Mouse (Mus musculus): ENCODE results near the gene Vmn1r85. TPM values are rescaled to one million over a fixed set of nuclear protein-coding genes. Genes with fewer than 3 reads are reported as not detected.

The Vmn1r85 gene
- polyA plus RNA-seq, 2 experiments = not detected

DNA sequence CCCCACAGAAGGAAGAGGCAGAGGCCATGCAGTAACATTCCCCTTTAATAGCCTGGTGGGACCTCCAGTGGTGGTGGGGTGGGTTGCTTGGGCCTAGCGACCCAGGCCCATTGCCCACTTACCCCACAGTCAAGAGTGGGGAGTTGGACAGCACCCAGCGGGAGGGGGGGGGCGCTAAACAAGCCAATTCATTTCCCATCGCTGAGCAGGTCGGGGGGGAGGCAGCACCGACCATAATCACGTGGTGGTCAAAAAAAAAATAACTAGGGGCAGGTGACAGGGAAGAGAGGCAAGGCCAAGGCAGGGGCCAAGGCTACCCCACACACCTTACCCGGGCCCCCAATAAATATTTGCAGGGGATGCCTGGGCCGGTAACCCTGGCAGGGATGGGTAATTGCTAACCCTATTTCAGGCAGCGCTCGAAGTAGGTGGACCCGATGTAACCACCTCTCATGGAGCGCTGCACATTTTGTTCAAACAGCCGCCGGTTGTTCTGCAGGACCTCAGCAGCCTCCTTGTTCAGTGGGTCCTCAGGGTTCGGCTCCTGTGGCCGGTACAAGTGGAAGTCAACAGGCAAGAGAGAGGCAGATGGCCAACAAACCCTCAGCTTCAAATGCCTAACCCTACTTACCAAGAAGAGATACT lies 59.6 kb downstream of the Vmn1r85 start:
- ATAC-seq (ENCODE audit: insufficient read depth) (no peak), DNase-seq (ENCODE audit: low read depth in 3 of 3, low spot score in 3 of 3) (no peak)
- peak overlapping the region; percentile 43 for H3K9ac ChIP-seq (replicated peaks)
- peak overlapping the region; percentile 85 for H3K4me2 ChIP-seq (ENCODE audit: low read depth)
- H3K4me3 ChIP-seq (ENCODE audit: insufficient read depth in 1 of 2, low read depth in 2 of 2, low read length in 2 of 2) = peak overlapping the region; percentile 6 to 89
- WGBS (ENCODE audit: insufficient replicate concordance) = 82% methylated on average over 17 of the region's 17 CpGs
- H3K27me3 ChIP-seq (ENCODE audit: control insufficient read depth, insufficient read depth, low read length) = no peaks in the 10 kb centered on the region
- H3K36me3 ChIP-seq (replicated peaks; ENCODE audit: control insufficient read depth, insufficient read depth, low read depth) = peaks cover 41% of the 10 kb centered on the region
- no peaks in the 10 kb centered on the region for H3K9me3 ChIP-seq (ENCODE audit: control insufficient read depth, low read length)
- peak overlapping the region; percentile 87 for H3K27ac ChIP-seq
- H3K4me1 ChIP-seq (replicated peaks; ENCODE audit: control insufficient read depth in 2 of 2, insufficient read depth in 2 of 2, low read length in 1 of 2) = peaks cover 18 to 30% of the 10 kb centered on the region in 2 experiments
- TF ChIP-seq CTCF (IDR thresholded peaks at IDR 0.05; ENCODE audit: low read depth) (no peak), EP300 (IDR thresholded peaks at IDR 0.05; ENCODE audit: low read depth) (no peak)

DNA sequence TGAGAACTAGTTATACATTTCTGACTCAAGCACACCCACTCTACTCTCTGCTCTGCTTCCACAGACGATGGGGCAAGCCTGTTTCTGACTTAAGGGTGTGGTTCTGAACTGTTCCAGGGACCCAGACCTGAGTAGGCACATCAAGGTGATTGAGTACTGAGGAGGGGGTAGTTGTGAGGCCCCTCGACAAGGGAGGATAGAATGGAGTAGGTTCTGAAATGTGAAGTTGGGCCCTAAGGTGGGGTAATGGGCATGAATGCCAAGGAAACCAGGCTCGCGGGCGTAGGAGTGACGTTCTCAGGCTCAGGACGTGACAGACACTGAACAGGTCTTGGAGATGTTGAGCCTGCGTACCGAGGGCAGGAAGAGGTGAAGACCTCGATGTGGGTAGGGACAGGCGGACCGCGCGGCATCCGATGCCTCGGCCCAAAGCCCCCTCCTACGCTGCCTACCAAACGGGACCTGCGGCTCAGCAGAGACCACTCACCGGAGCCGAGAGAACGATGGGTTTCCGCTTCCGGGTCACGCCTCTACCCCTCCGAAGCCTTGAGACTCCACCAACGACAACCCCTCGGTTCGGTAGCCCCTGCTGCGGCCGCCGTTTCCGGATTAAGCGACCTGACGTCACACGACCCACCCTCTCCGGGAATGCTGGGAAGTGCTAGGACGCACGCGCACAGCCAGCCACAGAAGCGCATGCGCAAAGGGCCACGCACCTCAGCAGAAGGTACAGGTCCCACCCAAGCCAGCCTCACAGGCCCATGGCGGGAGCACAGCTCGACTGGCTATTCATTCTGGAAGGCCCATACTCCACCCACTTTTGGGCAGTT lies 60.6 kb downstream of the Vmn1r85 start, which contains the start of gene Chmp2a:
Gene Chmp2a, minus strand, starts transcription at position 660 of the 830 bp plus-strand sequence.
- Histone ChIP-seq H3K4me2 (ENCODE audit: low read depth) (peak within 1 kb of the TSS; percentile 85), H3K9me3 (ENCODE audit: control insufficient read depth, low read length) (no peaks in the 10 kb centered on the region), H3K27me3 (ENCODE audit: control insufficient read depth, insufficient read depth, low read length) (no peaks in the 10 kb centered on the region), H3K4me3 (ENCODE audit: insufficient read depth in 1 of 2, low read depth in 2 of 2, low read length in 2 of 2) (peak within 1 kb of the TSS; percentile 80 to 89), H3K36me3 (replicated peaks; ENCODE audit: control insufficient read depth, insufficient read depth, low read depth) (peaks cover 51% of the 10 kb centered on the region), H3K4me1 (replicated peaks; ENCODE audit: control insufficient read depth in 2 of 2, insufficient read depth in 2 of 2, low read length in 1 of 2) (peaks cover 17 to 28% of the 10 kb centered on the region in 2 experiments), H3K9ac (replicated peaks) (peak within 1 kb of the TSS; percentile 92), H3K27ac (peak within 1 kb of the TSS; percentile 87)
- peak; percentile 65 for ATAC-seq (ENCODE audit: insufficient read depth)
- DNase-seq (ENCODE audit: low read depth in 3 of 3, low spot score in 3 of 3) = peak; percentile 90 to 93 (median 92)
- WGBS (ENCODE audit: insufficient replicate concordance) = under 1% methylated on average over 45 of the region's 45 CpGs
- TF ChIP-seq CTCF (IDR thresholded peaks at IDR 0.05; ENCODE audit: low read depth) (no peak), EP300 (IDR thresholded peaks at IDR 0.05; ENCODE audit: low read depth) (no peak)

DNA sequence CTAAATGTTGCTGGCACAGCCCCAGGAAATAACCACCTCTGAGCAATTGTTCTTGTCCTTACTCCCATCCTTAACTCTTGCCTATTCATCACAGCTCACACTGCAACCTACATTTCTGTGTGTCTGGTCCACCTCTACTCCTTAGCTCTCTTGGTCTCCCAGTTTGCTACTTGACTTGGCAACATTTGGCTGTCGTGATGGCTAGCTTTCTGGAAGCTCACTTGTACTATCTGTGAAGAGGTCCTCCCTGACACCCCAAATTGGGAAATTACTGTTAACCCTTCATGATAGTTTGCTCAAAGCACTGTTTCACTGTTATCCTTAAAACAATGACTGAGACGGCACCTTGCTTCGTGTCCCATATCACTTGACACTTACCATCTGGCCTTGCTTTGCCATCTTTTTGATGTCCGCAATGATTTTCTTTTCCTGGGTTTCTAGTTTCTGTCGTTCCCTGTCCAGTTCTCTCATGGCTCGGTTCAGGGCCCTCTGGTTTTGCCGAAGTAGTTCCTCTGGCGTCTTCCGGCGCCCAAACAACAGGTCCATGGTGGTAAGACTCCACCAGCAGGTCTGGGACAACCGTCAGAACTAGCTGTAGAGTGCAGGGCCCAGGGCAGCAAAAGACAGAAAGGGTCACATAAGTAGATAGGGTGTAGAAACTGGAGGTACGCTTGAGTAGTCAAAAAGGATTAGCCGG lies 61.4 kb downstream of the Vmn1r85 start:
- DNase-seq (ENCODE audit: low read depth in 3 of 3, low spot score in 3 of 3) (no peak), ATAC-seq (ENCODE audit: insufficient read depth) (no peak)
- Histone ChIP-seq H3K27me3 (ENCODE audit: control insufficient read depth, insufficient read depth, low read length) (no peaks in the 10 kb centered on the region), H3K27ac (peak overlapping the region; percentile 87), H3K4me2 (ENCODE audit: low read depth) (peak overlapping the region; percentile 85), H3K36me3 (replicated peaks; ENCODE audit: control insufficient read depth, insufficient read depth, low read depth) (peaks cover 58% of the 10 kb centered on the region), H3K9me3 (ENCODE audit: control insufficient read depth, low read length) (no peaks in the 10 kb centered on the region), H3K4me1 (replicated peaks; ENCODE audit: control insufficient read depth in 2 of 2, insufficient read depth in 2 of 2, low read length in 1 of 2) (peaks cover 12 to 21% of the 10 kb centered on the region in 2 experiments), H3K9ac (replicated peaks) (peak overlapping the region; percentile 92), H3K4me3 (ENCODE audit: insufficient read depth in 1 of 2, low read depth in 2 of 2, low read length in 2 of 2) (peak overlapping the region; percentile 80 to 89)
- WGBS (ENCODE audit: insufficient replicate concordance) = 38% methylated on average over 13 of the region's 13 CpGs
- TF ChIP-seq EP300 (IDR thresholded peaks at IDR 0.05; ENCODE audit: low read depth) (no peak), CTCF (IDR thresholded peaks at IDR 0.05; ENCODE audit: low read depth) (no peak)

Other genes starting within 250 kb of the Vmn1r85 start
- 0.49 and 0.54 TPM in 2 replicates for gene Zfp128, start 214.0 kb downstream of the Vmn1r85 start, polyA plus RNA-seq (2012; rRNA removed)
- gene Zfp128, start 214.0 kb downstream of the Vmn1r85 start, polyA plus RNA-seq (2014; fragmentation: Nextera tagmentation; extraction: Ambion mirVana) = 0.39 and 1.0 TPM in 2 replicates
- 3.8 and 3.9 TPM in 2 replicates for gene Zscan22, start 197.4 kb downstream of the Vmn1r85 start, polyA plus RNA-seq (2012; rRNA removed)
- gene Zscan22, start 197.4 kb downstream of the Vmn1r85 start, polyA plus RNA-seq (2014; fragmentation: Nextera tagmentation; extraction: Ambion mirVana) = 3.9 and 5.1 TPM in 2 replicates
- gene Rps5, start 172.9 kb downstream of the Vmn1r85 start, polyA plus RNA-seq (2012; rRNA removed) = 1,715 and 1,748 TPM in 2 replicates
- 863 and 876 TPM in 2 replicates for gene Rps5, start 172.9 kb downstream of the Vmn1r85 start, polyA plus RNA-seq (2014; fragmentation: Nextera tagmentation; extraction: Ambion mirVana)
- 0.55 TPM in 2 replicates for gene Rnf225, start 167.8 kb downstream of the Vmn1r85 start, polyA plus RNA-seq (2012; rRNA removed)
- gene Rnf225, start 167.8 kb downstream of the Vmn1r85 start, polyA plus RNA-seq (2014; fragmentation: Nextera tagmentation; extraction: Ambion mirVana) = 0.09 and 0.15 TPM in 2 replicates
- 1.7 and 1.8 TPM in 2 replicates for gene Zfp324, start 129.3 kb downstream of the Vmn1r85 start, polyA plus RNA-seq (2012; rRNA removed)
- gene Zfp324, start 129.3 kb downstream of the Vmn1r85 start, polyA plus RNA-seq (2014; fragmentation: Nextera tagmentation; extraction: Ambion mirVana) = 2.0 and 2.4 TPM in 2 replicates
- gene Zfp446, start 117.3 kb downstream of the Vmn1r85 start, polyA plus RNA-seq (2012; rRNA removed) = 2.1 and 2.4 TPM in 2 replicates
- 0.93 and 1.1 TPM in 2 replicates for gene Zfp446, start 117.3 kb downstream of the Vmn1r85 start, polyA plus RNA-seq (2014; fragmentation: Nextera tagmentation; extraction: Ambion mirVana)
- gene Slc27a5, start 97.0 kb downstream of the Vmn1r85 start, polyA plus RNA-seq (2012; rRNA removed) = 4.9 and 7.7 TPM in 2 replicates
- gene Slc27a5, start 97.0 kb downstream of the Vmn1r85 start, polyA plus RNA-seq (2014; fragmentation: Nextera tagmentation; extraction: Ambion mirVana) = 10.1 and 10.7 TPM in 2 replicates
- 119 and 138 TPM in 2 replicates for gene Trim28, start 96.1 kb downstream of the Vmn1r85 start, polyA plus RNA-seq (2012; rRNA removed)
- 93.4 and 111 TPM in 2 replicates for gene Trim28, start 96.1 kb downstream of the Vmn1r85 start, polyA plus RNA-seq (2014; fragmentation: Nextera tagmentation; extraction: Ambion mirVana)
- 9.8 and 10.9 TPM in 2 replicates for gene Zbtb45, start 85.1 kb downstream of the Vmn1r85 start, polyA plus RNA-seq (2012; rRNA removed)
- gene Zbtb45, start 85.1 kb downstream of the Vmn1r85 start, polyA plus RNA-seq (2014; fragmentation: Nextera tagmentation; extraction: Ambion mirVana) = 10.5 and 13.4 TPM in 2 replicates
- 42.5 and 92.3 TPM in 2 replicates for gene Chmp2a, start 60.4 kb downstream of the Vmn1r85 start, polyA plus RNA-seq (2012; rRNA removed)
- gene Chmp2a, start 60.4 kb downstream of the Vmn1r85 start, polyA plus RNA-seq (2014; fragmentation: Nextera tagmentation; extraction: Ambion mirVana) = 133 and 136 TPM in 2 replicates
- 89.9 and 100 TPM in 2 replicates for gene Ube2m, start 56.9 kb downstream of the Vmn1r85 start, polyA plus RNA-seq (2012; rRNA removed)
- gene Ube2m, start 56.9 kb downstream of the Vmn1r85 start, polyA plus RNA-seq (2014; fragmentation: Nextera tagmentation; extraction: Ambion mirVana) = 80.7 and 92.2 TPM in 2 replicates
- gene Mzf1, start 40.4 kb downstream of the Vmn1r85 start, polyA plus RNA-seq (2012; rRNA removed) = 0.54 and 0.80 TPM in 2 replicates
- gene Mzf1, start 40.4 kb downstream of the Vmn1r85 start, polyA plus RNA-seq (2014; fragmentation: Nextera tagmentation; extraction: Ambion mirVana) = 0.14 and 0.27 TPM in 2 replicates
- not detected in 2 replicates for gene Vmn1r86, start 24.7 kb upstream of the Vmn1r85 start, polyA plus RNA-seq (2012; rRNA removed)
- not detected in 2 replicates for gene Vmn1r86, start 24.7 kb upstream of the Vmn1r85 start, polyA plus RNA-seq (2014; fragmentation: Nextera tagmentation; extraction: Ambion mirVana)
- not detected in 2 replicates for gene Vmn1r87, start 45.0 kb upstream of the Vmn1r85 start, polyA plus RNA-seq (2012; rRNA removed)
- gene Vmn1r87, start 45.0 kb upstream of the Vmn1r85 start, polyA plus RNA-seq (2014; fragmentation: Nextera tagmentation; extraction: Ambion mirVana) = not detected in 2 replicates
- gene Vmn1r88, start 64.4 kb upstream of the Vmn1r85 start, polyA plus RNA-seq (2012; rRNA removed) = not detected in 2 replicates
- 0.03 TPM in 1 of 2 replicates, not detected in the other for gene Vmn1r88, start 64.4 kb upstream of the Vmn1r85 start, polyA plus RNA-seq (2014; fragmentation: Nextera tagmentation; extraction: Ambion mirVana)
- gene Vmn1r89, start 117.8 kb upstream of the Vmn1r85 start, polyA plus RNA-seq (2012; rRNA removed) = not detected in 2 replicates
- gene Vmn1r89, start 117.8 kb upstream of the Vmn1r85 start, polyA plus RNA-seq (2014; fragmentation: Nextera tagmentation; extraction: Ambion mirVana) = not detected in 2 replicates
- 46.1 and 70.0 TPM in 2 replicates for gene Lig1, start 182.1 kb upstream of the Vmn1r85 start, polyA plus RNA-seq (2012; rRNA removed)
- 117 and 133 TPM in 2 replicates for gene Lig1, start 182.1 kb upstream of the Vmn1r85 start, polyA plus RNA-seq (2014; fragmentation: Nextera tagmentation; extraction: Ambion mirVana)
- gene Zswim9, start 183.5 kb upstream of the Vmn1r85 start, polyA plus RNA-seq (2012; rRNA removed) = 1.2 and 1.8 TPM in 2 replicates
- 1.7 and 2.4 TPM in 2 replicates for gene Zswim9, start 183.5 kb upstream of the Vmn1r85 start, polyA plus RNA-seq (2014; fragmentation: Nextera tagmentation; extraction: Ambion mirVana)
- 1.6 and 1.8 TPM in 2 replicates for gene Pla2g4c, start 229.5 kb upstream of the Vmn1r85 start, polyA plus RNA-seq (2012; rRNA removed)
- gene Pla2g4c, start 229.5 kb upstream of the Vmn1r85 start, polyA plus RNA-seq (2014; fragmentation: Nextera tagmentation; extraction: Ambion mirVana) = 1.4 and 1.7 TPM in 2 replicates